Mouse (Mus musculus): ENCODE results near the gene Lmo3.

DNA sequence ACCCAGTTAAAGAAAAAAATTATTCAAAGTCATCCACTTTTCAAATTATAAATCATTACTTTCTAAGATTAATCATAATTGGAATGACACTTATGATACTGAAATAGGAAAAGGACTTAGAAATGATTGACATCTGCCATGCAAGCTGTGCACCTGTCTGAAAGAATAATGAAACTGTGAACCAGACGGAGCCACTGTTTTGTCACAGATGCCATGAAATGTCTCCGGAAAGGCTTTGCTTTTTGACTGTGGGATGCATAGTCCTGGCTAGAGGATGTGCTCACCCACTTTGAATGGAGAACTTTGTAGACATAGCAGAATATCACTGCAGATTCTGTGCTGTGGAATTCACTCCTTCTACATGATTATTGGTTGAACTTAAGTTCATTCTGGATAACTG, 18.4 kb downstream of the Lmo3 start:
- TF ChIP-seq CTCF (IDR thresholded peaks at IDR 0.05; ENCODE audit: control insufficient read depth, insufficient read depth, insufficient replicate concordance, low read depth, low read length) (no peak), POLR2A (IDR thresholded peaks at IDR 0.05; ENCODE audit: control insufficient read depth, low read depth, low read length) (no peak)

Measured in testis, adult 2 months (tissue).